Mouse (Mus musculus) embryonic facial prominence, embryonic 14.5 days (tissue): ENCODE results near the gene Sbk3. TPM values are rescaled to one million over a fixed set of nuclear protein-coding genes. Genes with fewer than 3 reads are reported as not detected.

ENCODE experiments used
- ATAC-seq: fragments of 200-750 bp; cut with Nextera tagmentation; 2 replicates; pipeline ENCODE4 v1.8.0; 2017; ENCODE audit warnings: low read depth, moderate number of reproducible peaks, moderate TSS enrichment
- DNase-seq: peaks from one replicate; pipeline ENCODE4 v3.0.0-alpha.2; 2015; ENCODE audit warnings: low spot score
- H3K27ac ChIP-seq: fragments of 300-500 bp; sonication (generic); replicated peaks from 2 replicates; pipeline ENCODE4 v1.5.1; 2014; ENCODE audit warnings: low read depth, mild to moderate bottlenecking, low read length, moderate library complexity
- H3K27me3 ChIP-seq: fragments of 300-500 bp; sonication (generic); replicated peaks from 2 replicates; pipeline ENCODE4 v1.6.1; 2014; ENCODE audit warnings: low read length; ENCODE audit not compliant: control insufficient read depth, insufficient read depth
- H3K36me3 ChIP-seq: fragments of 300-500 bp; sonication (generic); 2 replicates; pipeline ENCODE4 v1.6.1; 2014; ENCODE audit warnings: low read length, mixed read lengths; ENCODE audit not compliant: control insufficient read depth, insufficient read depth
- H3K4me1 ChIP-seq: fragments of 300-500 bp; sonication (generic); 2 replicates; pipeline ENCODE4 v1.6.1; 2014; ENCODE audit warnings: antibody characterized with exemption, low read length; ENCODE audit not compliant: control insufficient read depth, insufficient read depth
- H3K4me2 ChIP-seq: fragments of 300-500 bp; sonication (generic); 2 replicates; pipeline ENCODE4 v1.6.1; 2014; ENCODE audit warnings: low read depth, mild to moderate bottlenecking, low read length, moderate library complexity, mixed read lengths
- H3K4me3 ChIP-seq: fragments of 300-500 bp; sonication (generic); 2 replicates; pipeline ENCODE4 v1.5.1; 2014; ENCODE audit warnings: low read depth, mild to moderate bottlenecking, low read length
- H3K9ac ChIP-seq: fragments of 300-500 bp; sonication (generic); 2 replicates; pipeline ENCODE4 v1.6.1; 2014; ENCODE audit warnings: low read depth, mild to moderate bottlenecking, low read length, moderate library complexity, mixed read lengths
- H3K9me3 ChIP-seq: fragments of 300-500 bp; sonication (generic); 2 replicates; pipeline ENCODE4 v1.6.1; 2016; ENCODE audit warnings: low read length; ENCODE audit not compliant: control insufficient read depth
- WGBS: fragments of 180-500 bp; shearing (Covaris S2); extraction: QIAGEN DNeasy Blood & Tissue Kit; methylation state at CpG from one replicate; pipeline ENCODE4 v1.1.7; 2014; 5-methylcytosine and 5-hydroxymethylcytosine counted together
- polyA plus RNA-seq: library from polyadenylated mRNA; unstranded; fragments of >200 nt; fragmentation: Nextera tagmentation; extraction: Ambion mirVana; gene quantifications from 2 replicates; pipeline ENCODE4 v1.2.1, GENCODE M21; 2014

Gene Sbk3
- polyA plus RNA-seq, 1 experiment from 2014 or later = 0.06 TPM

DNA sequence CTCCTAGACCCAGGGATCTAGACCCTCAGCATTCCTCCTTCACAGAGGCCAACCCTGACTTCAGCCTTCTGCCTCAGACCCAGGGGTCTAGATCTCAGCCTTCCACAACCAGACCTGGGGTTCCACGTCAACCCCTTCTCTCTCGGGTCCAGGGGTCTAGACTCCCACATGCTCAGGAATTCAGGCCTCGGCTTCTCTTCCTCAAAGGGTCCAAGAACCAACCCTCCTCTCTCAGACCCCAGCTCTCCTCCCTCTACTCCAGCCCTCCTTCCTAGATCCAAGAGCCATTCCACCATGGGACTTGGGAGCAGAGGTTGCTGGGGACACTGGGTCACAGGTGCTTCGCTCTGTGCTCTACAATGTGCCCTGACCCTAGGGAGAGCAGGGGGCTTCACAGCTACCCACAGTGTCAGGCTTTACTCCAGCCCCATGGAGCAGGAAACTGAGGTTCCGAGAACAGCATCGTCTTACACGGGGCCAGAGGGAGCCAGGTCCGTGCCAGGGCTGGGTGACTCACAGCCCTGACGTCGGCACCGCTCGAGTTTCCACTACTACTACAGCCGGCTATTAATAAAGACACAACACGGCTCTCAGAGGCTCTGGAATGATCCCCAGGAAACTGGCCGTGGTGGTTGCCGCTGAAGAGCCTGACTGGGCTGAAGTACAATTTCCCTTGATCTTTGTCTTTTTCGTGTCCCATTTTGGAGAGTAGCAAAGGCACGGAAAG, 1.5 kb upstream of the Sbk3 start:
- WGBS = 60% methylated on average over 18 of the region's 18 CpGs
- DNase-seq = no peak
- H3K27ac ChIP-seq = no peak overlapping the region
- H3K4me1 ChIP-seq = no peaks in the 10 kb centered on the region
- no peak overlapping the region for H3K4me3 ChIP-seq
- no peaks in the 10 kb centered on the region for H3K9me3 ChIP-seq
- no peak overlapping the region for H3K9ac ChIP-seq
- H3K36me3 ChIP-seq = no peaks in the 10 kb centered on the region
- 0 out of 2 replicates have a peak, but pooled peaks have one; percentile 33 for ATAC-seq
- no peak overlapping the region for H3K4me2 ChIP-seq
- H3K27me3 ChIP-seq = no peaks in the 10 kb centered on the region

DNA sequence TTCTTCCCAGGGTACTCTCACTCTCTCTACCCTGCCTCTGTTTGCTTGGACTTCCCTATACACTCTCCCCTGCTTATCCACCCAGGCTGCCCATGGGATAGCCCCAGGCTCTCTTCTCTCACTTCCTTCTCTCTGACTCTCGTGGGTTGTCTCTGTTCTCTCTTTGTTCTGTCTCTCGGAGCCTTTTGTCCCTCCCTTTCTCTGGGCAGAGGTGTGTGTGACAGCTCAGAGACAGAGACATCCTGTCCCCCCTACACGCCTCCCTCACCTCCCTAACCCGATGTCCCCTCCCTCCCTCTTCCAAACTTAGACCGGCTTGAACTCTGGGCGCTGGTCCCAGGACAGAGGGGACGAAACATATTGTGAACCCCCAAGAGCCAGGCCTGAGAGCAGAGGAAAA, 742 bp upstream of the Sbk3 start:
- H3K36me3 ChIP-seq = no peaks in the 10 kb centered on the region
- no peaks in the 10 kb centered on the region for H3K9me3 ChIP-seq
- DNase-seq (no peak), ATAC-seq (no peak)
- no peak overlapping the region for H3K9ac ChIP-seq
- no peak overlapping the region for H3K4me3 ChIP-seq
- 24% methylated on average over 7 of the region's 7 CpGs for WGBS
- no peak overlapping the region for H3K27ac ChIP-seq
- no peaks in the 10 kb centered on the region for H3K4me1 ChIP-seq
- H3K4me2 ChIP-seq = no peak overlapping the region
- no peaks in the 10 kb centered on the region for H3K27me3 ChIP-seq

- no peak for DNase-seq
- Histone ChIP-seq H3K9ac (no peak overlapping the region), H3K4me2 (no peak overlapping the region), H3K27me3 (no peaks in the 10 kb centered on the region), H3K36me3 (no peaks in the 10 kb centered on the region), H3K4me1 (no peaks in the 10 kb centered on the region), H3K4me3 (no peak overlapping the region), H3K27ac (no peak overlapping the region), H3K9me3 (no peaks in the 10 kb centered on the region)
- WGBS = 87% methylated on average over 5 of the region's 5 CpGs
- ATAC-seq = no peak
These were observed 6.0 kb downstream of the Sbk3 start for GRCm38 (mm10) chr7:4964988-4965387.

GRCm38 (mm10) chr7:4964272-4964671, 6.7 kb downstream of the Sbk3 start, which contains the start of gene Sbk2:
Sbk2 (minus strand) TSS chr7:4964406.
- H3K27me3 ChIP-seq = no peaks in the 10 kb centered on the region
- H3K36me3 ChIP-seq = no peaks in the 10 kb centered on the region
- ATAC-seq (peak; percentile 83), DNase-seq (peak; percentile 84)
- H3K9me3 ChIP-seq = no peaks in the 10 kb centered on the region
- H3K4me1 ChIP-seq = no peaks in the 10 kb centered on the region
- H3K27ac ChIP-seq = no peak within 1 kb of the TSS
- WGBS = 8% methylated on average over 10 of the region's 10 CpGs
- H3K4me2 ChIP-seq = peak within 1 kb of the TSS; percentile 6
- no peak within 1 kb of the TSS for H3K9ac ChIP-seq
- no peak within 1 kb of the TSS for H3K4me3 ChIP-seq

DNA sequence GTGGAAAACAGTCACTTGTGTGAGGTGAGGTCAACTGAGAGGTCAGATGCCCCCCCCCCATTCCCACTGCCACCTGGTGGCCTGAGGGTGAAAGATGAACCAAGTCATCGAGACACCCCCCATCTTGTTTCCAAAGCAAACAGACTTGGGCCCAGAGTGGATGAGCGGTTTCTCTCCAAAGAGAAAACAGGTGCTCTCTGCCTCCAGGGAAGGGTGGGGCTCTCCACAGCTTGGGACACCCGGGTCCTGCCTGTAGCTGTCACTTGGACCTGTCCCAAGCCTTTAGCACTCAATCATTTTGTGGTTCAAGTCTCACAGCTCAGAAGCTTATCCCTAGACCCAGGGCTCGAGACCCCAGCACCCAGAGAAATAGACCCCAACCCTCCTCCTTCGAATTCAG, 7.4 kb downstream of the Sbk3 start:
- H3K4me2 ChIP-seq = no peak overlapping the region
- 56% methylated on average over 5 of the region's 5 CpGs for WGBS
- no peak overlapping the region for H3K27ac ChIP-seq
- H3K36me3 ChIP-seq = no peaks in the 10 kb centered on the region
- no peak for ATAC-seq
- H3K9ac ChIP-seq = no peak overlapping the region
- no peaks in the 10 kb centered on the region for H3K4me1 ChIP-seq
- no peaks in the 10 kb centered on the region for H3K27me3 ChIP-seq
- H3K4me3 ChIP-seq = no peak overlapping the region
- H3K9me3 ChIP-seq = no peaks in the 10 kb centered on the region
- peak; percentile 12 for DNase-seq

DNA sequence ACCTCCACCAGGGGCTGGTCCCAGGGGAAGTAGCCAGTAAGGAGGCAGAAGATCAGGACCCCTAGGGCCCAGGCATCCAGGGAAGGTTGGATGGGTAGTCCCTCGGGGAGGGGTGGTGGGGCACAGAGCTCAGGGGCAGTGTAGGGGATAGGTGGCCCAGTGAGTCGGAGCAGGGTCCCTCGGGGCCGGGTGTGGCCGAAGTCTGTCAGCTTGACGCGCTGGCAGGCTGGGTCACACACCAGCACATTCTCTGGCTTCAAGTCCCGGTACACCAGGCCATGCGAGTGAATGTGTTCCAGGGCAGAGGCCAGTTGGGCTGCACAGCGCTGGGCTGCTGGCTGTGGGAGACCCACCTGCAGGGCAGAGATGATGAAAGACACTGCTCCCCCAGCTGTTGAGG, 13.6 kb downstream of the Sbk3 start:
- Histone ChIP-seq H3K27ac (no peak overlapping the region), H3K4me3 (no peak overlapping the region), H3K4me1 (no peaks in the 10 kb centered on the region), H3K9ac (no peak overlapping the region), H3K4me2 (no peak overlapping the region), H3K27me3 (no peaks in the 10 kb centered on the region), H3K36me3 (no peaks in the 10 kb centered on the region), H3K9me3 (no peaks in the 10 kb centered on the region)
- no peak for DNase-seq
- ATAC-seq = no peak
- WGBS = 83% methylated on average over 10 of the region's 10 CpGs

DNA sequence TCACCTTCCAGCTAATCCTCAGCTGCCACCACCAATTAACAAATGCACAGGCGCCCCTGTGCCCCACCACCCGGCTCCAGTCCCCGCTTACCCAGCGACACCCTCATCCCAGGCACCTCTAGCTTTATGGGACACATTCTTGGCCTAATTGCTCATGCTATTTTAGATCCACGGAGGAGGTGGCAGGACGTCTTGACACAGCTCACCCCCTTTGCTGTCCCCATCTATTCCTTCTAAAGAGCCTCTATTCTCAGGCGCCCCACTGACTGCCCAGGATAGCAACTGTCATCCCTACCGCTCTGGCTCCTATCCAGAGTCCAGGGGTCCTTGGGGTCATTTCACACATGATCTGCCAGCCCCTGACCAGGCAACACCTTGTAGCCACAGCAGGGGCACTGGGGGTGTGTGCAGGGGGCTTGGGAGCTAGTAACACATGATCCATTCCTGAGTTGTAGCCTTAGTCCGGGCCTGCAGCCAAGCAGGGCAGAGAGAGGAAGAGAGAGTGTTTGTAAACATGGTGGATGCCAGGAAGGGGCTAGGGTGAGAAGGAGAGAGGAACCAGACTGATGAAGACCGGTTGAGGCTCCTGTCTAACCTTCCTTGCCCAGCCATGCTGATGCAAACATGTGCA, 17.0 kb downstream of the Sbk3 start:
- WGBS = 29% methylated on average over 10 of the region's 10 CpGs
- no peak overlapping the region for H3K9ac ChIP-seq
- H3K27ac ChIP-seq = no peak overlapping the region
- H3K4me1 ChIP-seq = no peaks in the 10 kb centered on the region
- H3K9me3 ChIP-seq = no peaks in the 10 kb centered on the region
- DNase-seq = no peak
- no peak for ATAC-seq
- H3K4me2 ChIP-seq = no peak overlapping the region
- H3K36me3 ChIP-seq = no peaks in the 10 kb centered on the region
- no peak overlapping the region for H3K4me3 ChIP-seq
- no peaks in the 10 kb centered on the region for H3K27me3 ChIP-seq

DNA sequence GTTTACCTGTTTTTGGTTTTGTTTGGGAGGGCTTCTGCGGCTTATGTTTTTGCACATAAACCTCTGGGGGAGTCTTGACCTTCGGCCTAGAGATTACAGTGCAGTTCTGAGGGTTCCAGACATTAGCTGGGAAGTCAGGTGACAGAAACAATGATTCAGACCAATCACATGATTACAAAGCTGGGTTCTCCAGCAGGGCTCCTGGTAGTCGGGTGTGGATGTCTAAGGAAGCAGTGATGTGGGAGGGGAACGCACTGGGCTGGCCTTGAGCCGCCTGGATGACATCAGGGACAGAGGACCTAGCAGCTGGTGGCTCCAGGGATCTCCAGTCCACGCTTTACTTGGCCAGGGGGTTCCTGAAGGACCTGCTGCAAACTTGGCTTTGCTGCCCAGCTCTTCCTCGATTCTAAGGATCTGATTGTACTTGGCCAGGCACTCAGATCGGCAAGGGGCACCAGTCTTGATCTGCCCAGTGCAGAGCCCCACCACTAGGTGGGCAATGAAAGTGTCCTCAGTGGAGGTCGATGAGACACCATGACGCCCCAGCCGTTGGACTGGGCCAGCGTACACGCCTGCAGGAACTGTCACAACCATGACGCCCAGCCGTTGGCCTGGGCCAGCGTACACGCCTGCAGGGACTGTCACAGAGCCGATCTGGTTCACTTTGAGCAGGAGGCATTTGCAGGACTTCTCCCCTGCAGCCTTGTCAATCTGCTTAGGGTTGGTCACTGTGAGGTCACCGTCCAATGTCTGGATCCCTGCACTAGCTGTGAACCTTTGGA, 20.2 kb downstream of the Sbk3 start:
- Histone ChIP-seq H3K9ac (no peak overlapping the region), H3K9me3 (no peaks in the 10 kb centered on the region), H3K36me3 (no peaks in the 10 kb centered on the region), H3K4me1 (no peaks in the 10 kb centered on the region), H3K4me3 (no peak overlapping the region), H3K4me2 (no peak overlapping the region), H3K27ac (no peak overlapping the region), H3K27me3 (no peaks in the 10 kb centered on the region)
- ATAC-seq (no peak), DNase-seq (no peak)
- 80% methylated on average over 19 of the region's 19 CpGs for WGBS
